Mouse (Mus musculus): ENCODE measurements around the gene Cc2d2b. TPM values are rescaled to one million over a fixed set of nuclear protein-coding genes. Genes with fewer than 3 reads are reported as not detected.

Cc2d2b gene
- total and polyA plus RNA-seq, 3 experiments = not detected

DNA sequence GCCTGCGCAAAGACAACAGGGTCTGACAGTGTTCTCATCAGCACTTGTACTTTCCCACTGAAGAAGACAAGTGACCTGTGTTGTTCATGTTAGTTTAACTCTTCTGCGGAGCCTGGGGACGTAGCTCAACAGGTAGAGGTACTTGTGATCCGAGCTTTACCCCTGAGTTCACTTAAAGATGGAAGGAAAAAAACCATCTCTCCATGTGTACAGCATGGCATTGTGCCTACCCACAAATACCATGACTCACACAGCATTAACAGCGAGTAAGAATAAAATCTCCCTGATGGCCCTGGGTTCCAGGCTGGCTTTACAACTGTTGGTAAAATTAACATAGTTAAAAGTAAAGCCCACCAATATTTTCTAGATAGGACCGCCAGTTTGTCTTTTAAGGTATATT, 85.9 kb downstream of the Cc2d2b start:
- in situ Hi-C loops (cut with MboI; ENCODE audit: low pct_ligation_motif_present, low pct_unique_long_range_greater_than_20kb, low sequenced_read_pairs) (loop anchor here (5.0 kb wide), 1 partner anchor 68 kb away; no protein-coding TSS in a partner anchor), dilution Hi-C loops (cut with MboI; ENCODE audit: extremely low pct_ligation_motif_present, extremely low pct_unique_long_range_greater_than_20kb, low sequenced_read_pairs) (no loop called here)
- no peak overlapping the region for H3K9ac ChIP-seq (ENCODE audit: insufficient read depth, low read depth)
- peaks cover 6 to 22% of the 10 kb centered on the region in 2 experiments for H3K4me1 ChIP-seq (ENCODE audit: control insufficient read depth in 1 of 2, insufficient read depth in 2 of 2)
- peaks cover 18 to 37% of the 10 kb centered on the region in 2 experiments for H3K36me3 ChIP-seq (replicated peaks in 1 of 2; ENCODE audit: control insufficient read depth in 1 of 2, insufficient read depth in 1 of 2, low read length in 1 of 2)
- no peak for TF ChIP-seq USF1 (IDR thresholded peaks at IDR 0.05; ENCODE audit: low read depth, low read length)
- TF ChIP-seq SMC3 (IDR thresholded peaks at IDR 0.05; ENCODE audit: low read depth, low read length) = no peak
- no peak for TF ChIP-seq GABPA (IDR thresholded peaks at IDR 0.05; ENCODE audit: insufficient replicate concordance, low read depth, low read length)
- TF ChIP-seq EP300 (IDR thresholded peaks at IDR 0.05; ENCODE audit: low read length) = no peak
- TF ChIP-seq SIN3A (IDR thresholded peaks at IDR 0.05; ENCODE audit: low read length) = no peak
- no peak for TF ChIP-seq JUN (IDR thresholded peaks at IDR 0.05; ENCODE audit: insufficient read depth, low read depth, low read length)
- no peak for TF ChIP-seq MAFK (IDR thresholded peaks at IDR 0.05; ENCODE audit: insufficient replicate concordance, low read length)
- TF ChIP-seq ZMIZ1 (IDR thresholded peaks at IDR 0.05; ENCODE audit: low read depth, low read length) = no peak
- no peak for TF ChIP-seq E2F4 (IDR thresholded peaks at IDR 0.05; ENCODE audit: insufficient replicate concordance, low read depth, low read length)
- TF ChIP-seq MAZ (IDR thresholded peaks at IDR 0.05; ENCODE audit: low read depth, low read length) = no peak
- TF ChIP-seq USF2 (conservative IDR thresholded peaks at IDR 0.05; ENCODE audit: low read depth, low read length) = no peak
- no peak for TF ChIP-seq TCF12 (IDR thresholded peaks at IDR 0.05; ENCODE audit: low read depth, low read length)
- no peak for TF ChIP-seq CTCF (conservative IDR thresholded peaks at IDR 0.05 in 1 of 2, IDR thresholded peaks at IDR 0.05 in 1 of 2; ENCODE audit: low read depth in 2 of 2, low read length in 2 of 2)
- DNase-seq (ENCODE audit: extremely low read depth) = no peak
- no peak overlapping the region for H3K27ac ChIP-seq (ENCODE audit: insufficient read depth, low read depth)
- H3K79me2 ChIP-seq (replicated peaks; ENCODE audit: control insufficient read depth, extremely low read depth, insufficient read depth, poor library complexity, severe bottlenecking) = peaks cover 2% of the 10 kb centered on the region; the same call in 1 of the 2 replicates
- no peak overlapping the region for H3K4me3 ChIP-seq (replicated peaks in 1 of 3; ENCODE audit: low read depth in 2 of 3, low read length in 2 of 3, poor library complexity in 1 of 3)
- H3K9me3 ChIP-seq (replicated peaks; ENCODE audit: low read length) = no peaks in the 10 kb centered on the region
- no peak overlapping the region for H3K4me2 ChIP-seq (ENCODE audit: insufficient read depth, low read depth, poor library complexity, severe bottlenecking)
- H3K27me3 ChIP-seq (replicated peaks) = no peaks in the 10 kb centered on the region

GRCm38 (mm10) chr19:40838205-40838604, 89.7 kb downstream of the Cc2d2b start:
- Histone ChIP-seq H3K36me3 (replicated peaks in 1 of 2; ENCODE audit: control insufficient read depth in 1 of 2, insufficient read depth in 1 of 2, low read length in 1 of 2) (peaks cover 18 to 61% of the 10 kb centered on the region in 2 experiments), H3K27ac (ENCODE audit: insufficient read depth, low read depth) (no peak overlapping the region), H3K79me2 (replicated peaks; ENCODE audit: control insufficient read depth, extremely low read depth, insufficient read depth, poor library complexity, severe bottlenecking) (no peaks in the 10 kb centered on the region; the same call in 1 of the 2 replicates), H3K4me2 (ENCODE audit: insufficient read depth, low read depth, poor library complexity, severe bottlenecking) (no peak overlapping the region), H3K27me3 (replicated peaks) (no peaks in the 10 kb centered on the region), H3K4me1 (ENCODE audit: control insufficient read depth in 1 of 2, insufficient read depth in 2 of 2) (peaks cover 0 to 31% of the 10 kb centered on the region in 2 experiments; a peak in 2 of 4 replicates), H3K9ac (ENCODE audit: insufficient read depth, low read depth) (no peak overlapping the region), H3K4me3 (replicated peaks in 1 of 3; ENCODE audit: low read depth in 2 of 3, low read length in 2 of 3, poor library complexity in 1 of 3) (no peak overlapping the region), H3K9me3 (replicated peaks; ENCODE audit: low read length) (no peaks in the 10 kb centered on the region)
- no peak for DNase-seq (ENCODE audit: extremely low read depth)
- dilution Hi-C loops (cut with MboI; ENCODE audit: extremely low pct_ligation_motif_present, extremely low pct_unique_long_range_greater_than_20kb, low sequenced_read_pairs) (no loop called here), in situ Hi-C loops (cut with MboI; ENCODE audit: low pct_ligation_motif_present, low pct_unique_long_range_greater_than_20kb, low sequenced_read_pairs) (no loop called here)
- TF ChIP-seq ZMIZ1 (IDR thresholded peaks at IDR 0.05; ENCODE audit: low read depth, low read length) = no peak
- no peak for TF ChIP-seq RCOR1 (conservative IDR thresholded peaks at IDR 0.05; ENCODE audit: low read depth, low read length)
- no peak for TF ChIP-seq GABPA (IDR thresholded peaks at IDR 0.05; ENCODE audit: insufficient replicate concordance, low read depth, low read length)
- no peak for TF ChIP-seq MXI1 (IDR thresholded peaks at IDR 0.05; ENCODE audit: low read depth, low read length)
- no peak for TF ChIP-seq PAX5 (IDR thresholded peaks at IDR 0.05; ENCODE audit: low read length)
- no peak for TF ChIP-seq POLR2A (IDR thresholded peaks at IDR 0.05; ENCODE audit: low read depth, low read length)
- no peak for TF ChIP-seq ZC3H11A (IDR thresholded peaks at IDR 0.05; ENCODE audit: low read depth, low read length)
- TF ChIP-seq CHD2 (IDR thresholded peaks at IDR 0.05; ENCODE audit: low read length) = no peak
- TF ChIP-seq NRF1 (IDR thresholded peaks at IDR 0.05; ENCODE audit: low read depth, low read length) = no peak
- TF ChIP-seq UBTF (IDR thresholded peaks at IDR 0.05; ENCODE audit: low read depth, low read length) = no peak
